Mouse (Mus musculus) liver, adult 2 months (tissue): ENCODE measurements around the gene Heatr5a. TPM values are rescaled to one million over a fixed set of nuclear protein-coding genes. Genes with fewer than 3 reads are reported as not detected.

Source experiments
- DNase-seq: peaks from one replicate; pipeline ENCODE4 v3.0.0-alpha.2; 2011; ENCODE audit warnings: low read depth, low spot score; ENCODE audit errors: extremely low read depth
- H3K27ac ChIP-seq: fragments of 200-500 bp; replicated peaks from 2 replicates; pipeline ENCODE4 v1.5.1; 2012; ENCODE audit warnings: low read depth, mild to moderate bottlenecking, control low read depth, inconsistent platforms, low read length; ENCODE audit not compliant: insufficient read depth
- H3K27me3 ChIP-seq: fragments of 200-500 bp; 2 replicates; pipeline ENCODE4 v1.6.1; 2012; ENCODE audit warnings: mild to moderate bottlenecking, moderate library complexity, low read length, inconsistent platforms; ENCODE audit not compliant: control insufficient read depth, insufficient read depth
- H3K36me3 ChIP-seq: fragments of 200-500 bp; 2 replicates; pipeline ENCODE4 v1.6.1; 2012; ENCODE audit warnings: low read length, inconsistent platforms; ENCODE audit not compliant: control insufficient read depth, insufficient read depth
- H3K4me1 ChIP-seq: fragments of 200-500 bp; 2 replicates; pipeline ENCODE4 v1.6.1; 2011; ENCODE audit warnings: low read length; ENCODE audit not compliant: control insufficient read depth, insufficient read depth
- H3K4me3 ChIP-seq: fragments of 200-500 bp; 2 replicates; pipeline ENCODE4 v1.5.1; 2011; ENCODE audit warnings: low read depth, mild to moderate bottlenecking, control low read depth, low read length, moderate library complexity; ENCODE audit not compliant: insufficient read depth
- H3K79me2 ChIP-seq: fragments of 200-500 bp; 2 replicates; pipeline ENCODE4 v1.6.1; 2012; ENCODE audit warnings: inconsistent platforms, mild to moderate bottlenecking, low read length, moderate library complexity; ENCODE audit not compliant: control insufficient read depth, insufficient read depth
- H3K9ac ChIP-seq: fragments of 200-500 bp; 2 replicates; pipeline ENCODE4 v1.6.1; 2012; ENCODE audit warnings: low read depth, mild to moderate bottlenecking, control low read depth, inconsistent platforms, low read length
- CTCF ChIP-seq: fragments of 200-500 bp; IDR thresholded peaks from 2 replicates; pipeline ENCODE4 v1.5.1; 2011; ENCODE audit warnings: low read depth, low read length, control low read depth
- POLR2A ChIP-seq: fragments of 200-500 bp; IDR thresholded peaks from 2 replicates; pipeline ENCODE4 v1.6.1; 2011; ENCODE audit warnings: low read length, control low read depth; ENCODE audit not compliant: insufficient read depth; ENCODE audit errors: extremely low read depth
- WGBS: fragments of 180-500 bp; shearing (Covaris S2); methylation state at CpG from one replicate; pipeline ENCODE4 v1.1.7; 2018; 5-methylcytosine and 5-hydroxymethylcytosine counted together
- polyA plus RNA-seq: library from polyadenylated mRNA; depleted of rRNA; stranded (reverse); fragments of >200 nt; gene quantifications from 2 replicates; pipeline ENCODE4 v1.2.3, GENCODE M21; 2012
- total RNA-seq: library from RNA; depleted of rRNA; stranded (reverse); fragments of >200 nt; gene quantifications from 2 replicates; pipeline ENCODE4 v1.2.3, GENCODE M21; 2014

The Heatr5a gene
- total and polyA plus RNA-seq, 2 experiments, result 8.1 to 9.1 TPM

DNA sequence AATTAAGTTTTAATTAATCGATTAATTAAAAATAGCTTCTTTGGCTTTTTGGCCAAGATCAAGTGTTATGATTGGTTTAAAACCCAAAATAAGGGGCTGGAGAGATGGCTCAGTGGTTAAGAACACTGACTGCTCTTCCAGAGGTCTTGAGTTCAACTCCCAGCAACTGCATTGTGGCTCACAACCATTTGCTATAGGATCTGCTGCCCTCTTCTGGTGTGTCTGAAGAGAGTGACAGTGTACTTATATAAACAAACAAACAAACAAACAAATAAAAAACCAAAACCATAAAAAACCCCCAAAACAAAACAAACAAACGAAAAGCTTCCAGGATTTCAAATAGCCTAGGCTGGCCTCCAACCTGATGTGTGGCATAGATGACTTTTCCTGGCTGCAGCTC lies 89.3 kb downstream of the Heatr5a start:
- Histone ChIP-seq H3K4me1 (peaks cover 1% of the 10 kb centered on the region; the same call in 1 of the 2 replicates), H3K4me3 (no peak overlapping the region), H3K9ac (no peak overlapping the region), H3K79me2 (no peaks in the 10 kb centered on the region), H3K27me3 (no peaks in the 10 kb centered on the region), H3K27ac (no peak overlapping the region), H3K36me3 (peaks cover 4% of the 10 kb centered on the region; the same call in 1 of the 2 replicates)
- DNase-seq, result peak; percentile 53
- 85% methylated on average over 2 of the region's 2 CpGs for WGBS
- 0 out of 2 replicates have a peak, but pooled peaks have one; percentile 12 for TF ChIP-seq CTCF
- no peak for TF ChIP-seq POLR2A

DNA sequence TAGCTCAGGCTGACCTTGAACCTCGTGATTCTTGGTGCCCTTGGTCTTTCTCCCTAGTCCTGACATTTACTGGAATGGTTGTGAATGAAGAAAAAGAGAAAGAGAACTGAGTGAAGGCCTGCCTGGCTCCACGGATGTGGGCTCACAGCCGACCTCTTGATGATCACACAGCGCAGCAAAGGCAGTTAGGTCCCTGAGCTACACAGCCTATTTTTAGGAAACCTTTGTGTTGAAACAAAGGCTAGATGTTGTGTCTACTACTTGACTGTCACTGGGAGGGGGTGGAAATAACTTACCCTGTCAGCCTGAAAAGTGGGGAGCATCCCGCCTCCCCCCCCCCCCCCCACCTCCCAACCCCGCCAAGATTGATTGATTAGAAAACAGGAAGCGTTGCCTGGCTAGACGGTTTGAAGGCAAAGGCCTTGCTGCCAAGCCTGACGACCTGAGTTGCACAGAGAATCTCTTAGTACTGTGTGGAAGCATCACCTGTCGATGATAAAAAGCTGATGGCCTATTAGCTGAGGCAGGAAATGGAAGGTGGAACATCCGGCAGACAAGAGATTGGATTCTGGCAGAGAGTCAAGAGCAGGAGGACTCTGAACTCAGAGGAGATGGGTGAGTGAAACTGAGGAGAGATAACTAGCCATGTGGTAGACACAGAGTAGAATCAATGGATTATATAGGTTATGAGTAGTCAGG lies 99.5 kb downstream of the Heatr5a start:
- H3K36me3 ChIP-seq, result no peaks in the 10 kb centered on the region
- no peak overlapping the region for H3K4me3 ChIP-seq
- H3K4me1 ChIP-seq, result peaks cover 5% of the 10 kb centered on the region; the same call in 1 of the 2 replicates
- H3K79me2 ChIP-seq, result no peaks in the 10 kb centered on the region
- H3K9ac ChIP-seq, result no peak overlapping the region
- TF ChIP-seq CTCF (no peak), POLR2A (no peak)
- peak; percentile 23 for DNase-seq
- WGBS, result 52% methylated on average over 11 of the region's 11 CpGs
- H3K27me3 ChIP-seq, result no peaks in the 10 kb centered on the region
- H3K27ac ChIP-seq, result no peak overlapping the region

DNA sequence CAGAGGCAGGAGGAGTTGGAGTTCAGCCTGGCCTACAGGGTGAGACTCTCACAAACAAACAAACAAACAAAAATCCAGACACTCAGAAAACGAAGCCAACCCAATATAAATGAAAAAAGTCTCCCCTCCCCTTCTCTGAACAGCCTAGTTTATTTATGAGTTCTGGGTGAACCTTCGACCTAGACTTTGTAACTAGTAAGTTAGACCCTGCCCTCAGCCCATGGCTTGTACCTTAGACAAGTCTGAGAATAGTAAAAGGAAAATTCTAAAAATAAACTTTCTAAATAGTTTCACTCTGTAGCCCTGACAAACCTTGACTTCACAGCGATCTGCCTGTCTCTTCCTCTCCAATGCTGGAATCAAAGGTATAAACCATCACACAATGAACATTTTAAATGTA lies 101.6 kb downstream of the Heatr5a start:
- DNase-seq, result peak; percentile 62
- Histone ChIP-seq H3K4me3 (no peak overlapping the region), H3K27ac (0 out of 2 replicates have a peak overlapping the region, but pooled peaks have one; percentile 4), H3K79me2 (no peaks in the 10 kb centered on the region), H3K36me3 (no peaks in the 10 kb centered on the region), H3K4me1 (peaks cover 16% of the 10 kb centered on the region; the same call in 1 of the 2 replicates), H3K9ac (no peak overlapping the region), H3K27me3 (no peaks in the 10 kb centered on the region)
- WGBS, result 46% methylated on average over 3 of the region's 3 CpGs
- no peak for TF ChIP-seq POLR2A
- TF ChIP-seq CTCF, result no peak

DNA sequence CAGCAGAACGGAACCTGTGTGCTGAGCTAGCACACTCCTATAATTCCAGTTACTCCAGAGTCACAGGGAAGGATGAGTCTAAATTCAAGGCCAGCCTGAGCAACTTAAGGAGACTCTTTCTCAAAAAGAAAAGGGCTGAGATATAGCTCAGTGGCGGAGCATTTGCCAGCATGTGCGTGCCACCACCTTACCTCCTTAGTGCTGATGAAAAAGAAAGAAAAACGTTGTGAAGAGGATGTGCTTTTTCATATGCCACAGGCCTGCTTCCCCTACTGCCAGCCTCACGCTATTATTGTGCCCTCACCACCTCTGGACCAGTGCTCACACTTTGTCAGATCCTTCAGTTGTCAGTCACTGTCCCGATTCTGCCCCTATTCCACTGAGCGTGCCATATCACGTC lies 104.0 kb downstream of the Heatr5a start:
- no peak overlapping the region for H3K4me3 ChIP-seq
- H3K79me2 ChIP-seq, result no peaks in the 10 kb centered on the region
- H3K9ac ChIP-seq, result no peak overlapping the region
- DNase-seq, result no peak
- H3K27me3 ChIP-seq, result no peaks in the 10 kb centered on the region
- H3K4me1 ChIP-seq, result peaks cover 16% of the 10 kb centered on the region; the same call in 1 of the 2 replicates
- no peaks in the 10 kb centered on the region for H3K36me3 ChIP-seq
- H3K27ac ChIP-seq, result no peak overlapping the region
- 88% methylated on average over 8 of the region's 8 CpGs for WGBS
- TF ChIP-seq POLR2A (no peak), CTCF (no peak)

DNA sequence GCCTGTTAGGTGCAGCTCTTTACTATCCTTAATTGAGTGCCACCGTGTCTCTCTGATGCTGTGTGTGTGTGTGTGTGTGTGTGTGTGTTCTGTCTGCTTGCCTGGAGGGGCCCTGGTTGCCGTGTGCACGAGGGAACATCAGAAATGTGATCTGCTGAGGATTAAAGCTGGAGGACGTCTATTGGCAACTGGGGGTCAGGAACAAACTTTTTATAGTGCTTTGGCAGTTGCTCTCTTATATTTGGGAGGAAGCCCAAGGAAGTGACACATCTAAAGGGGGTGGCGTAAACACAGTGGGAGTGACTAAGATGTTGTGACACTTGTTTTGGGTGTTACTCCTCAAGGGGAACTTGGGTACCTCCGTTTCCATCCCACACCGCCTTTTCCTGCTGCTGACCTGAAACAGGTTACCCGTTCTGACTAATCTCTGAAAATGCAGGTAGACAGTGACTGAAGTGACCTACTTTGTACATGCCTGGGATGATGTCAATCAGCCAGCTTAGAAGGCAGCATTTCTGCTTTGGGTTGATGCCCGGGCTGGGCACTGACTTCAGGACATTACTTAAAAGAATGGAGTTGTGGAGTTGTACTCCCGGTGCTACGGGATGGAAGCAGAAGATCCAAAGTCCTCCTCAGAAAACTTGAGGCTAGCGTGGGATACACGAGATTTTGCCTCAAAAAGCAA lies 104.8 kb downstream of the Heatr5a start:
- DNase-seq, result peak; percentile 82

GRCm38 (mm10) chr12:51865790-51866179 lies 105.3 kb downstream of the Heatr5a start:
- H3K27me3 ChIP-seq, result no peaks in the 10 kb centered on the region
- H3K9ac ChIP-seq, result peak overlapping the region; percentile 41; the same call in 1 of the 2 replicates
- H3K4me3 ChIP-seq, result no peak overlapping the region
- WGBS, result 14% methylated on average over 4 of the region's 4 CpGs
- peaks cover 13% of the 10 kb centered on the region; the same call in 1 of the 2 replicates for H3K4me1 ChIP-seq
- H3K27ac ChIP-seq, result peak overlapping the region; percentile 85
- no peak for TF ChIP-seq POLR2A
- H3K79me2 ChIP-seq, result no peaks in the 10 kb centered on the region
- DNase-seq, result peak; percentile 81
- H3K36me3 ChIP-seq, result no peaks in the 10 kb centered on the region

More for the DNA sequence above, 104.8 kb downstream of the Heatr5a start:
- Histone ChIP-seq H3K36me3 (no peaks in the 10 kb centered on the region), H3K27ac (peak overlapping the region; percentile 85), H3K9ac (peak overlapping the region; percentile 41; the same call in 1 of the 2 replicates), H3K4me3 (no peak overlapping the region), H3K4me1 (peaks cover 13% of the 10 kb centered on the region; the same call in 1 of the 2 replicates), H3K79me2 (no peaks in the 10 kb centered on the region), H3K27me3 (no peaks in the 10 kb centered on the region)
- 20% methylated on average over 13 of the region's 13 CpGs for WGBS
- TF ChIP-seq CTCF (no peak), POLR2A (no peak)
